Mouse (Mus musculus): ENCODE results near the gene Ghr.

The Ghr gene

DNA sequence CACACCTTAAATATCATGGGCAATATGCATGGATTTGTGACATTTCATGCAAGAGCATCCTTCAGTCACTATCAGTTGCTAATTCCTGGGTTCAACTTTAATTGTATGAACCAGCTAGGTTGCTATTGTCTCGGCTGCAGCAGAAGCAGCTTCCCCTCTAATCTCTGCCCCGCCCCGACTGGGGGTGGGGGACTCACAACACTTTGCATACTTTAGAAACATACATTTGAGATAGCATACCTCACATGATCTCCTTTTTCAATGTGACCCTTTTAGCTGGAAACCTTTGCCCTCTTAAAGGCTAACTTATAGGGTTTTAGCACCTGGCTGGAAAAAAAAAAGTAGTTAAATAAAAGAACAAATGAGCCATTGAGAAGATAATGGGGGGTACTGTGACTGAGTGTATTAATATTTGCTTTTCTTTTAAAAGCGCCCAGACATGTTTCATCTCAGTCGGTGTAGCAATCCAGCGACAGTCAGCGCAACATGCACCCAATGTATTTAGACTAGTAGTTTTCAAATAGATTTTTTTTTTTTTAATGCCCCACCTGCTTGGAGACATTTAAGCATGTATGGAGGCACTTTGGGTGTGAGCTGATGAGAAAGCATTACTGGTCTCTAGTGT, 137.9 kb downstream of the Ghr start:
- no peak for DNase-seq (ENCODE audit: low spot score)

DNA sequence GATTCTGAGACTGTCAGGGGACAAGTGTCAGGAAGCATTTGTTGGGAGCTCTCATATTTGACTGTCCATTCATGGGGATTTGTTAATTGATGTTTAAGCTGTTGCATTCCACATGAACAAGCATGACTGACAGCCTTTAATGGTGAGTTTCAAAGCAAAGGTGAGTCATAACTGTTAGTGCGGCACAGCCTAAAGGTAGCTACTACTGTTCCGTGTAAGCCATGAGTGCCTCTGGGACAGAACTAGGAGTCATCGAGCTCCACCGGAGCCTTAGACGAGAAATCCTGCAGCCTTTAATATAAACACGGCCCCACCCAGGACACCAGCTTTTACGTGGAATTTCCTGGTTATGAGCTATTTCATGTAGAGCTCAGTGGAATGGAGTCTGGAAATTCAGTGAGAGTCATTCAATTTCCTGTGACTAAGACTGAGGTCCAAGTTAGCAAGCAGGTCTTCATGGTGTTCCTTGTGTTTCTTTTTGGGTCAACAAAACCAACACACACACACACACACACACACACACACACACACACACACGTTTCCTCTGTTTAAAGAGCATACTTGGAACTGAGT, 138.8 kb downstream of the Ghr start:
- DNase-seq (ENCODE audit: low spot score): no peak

DNA sequence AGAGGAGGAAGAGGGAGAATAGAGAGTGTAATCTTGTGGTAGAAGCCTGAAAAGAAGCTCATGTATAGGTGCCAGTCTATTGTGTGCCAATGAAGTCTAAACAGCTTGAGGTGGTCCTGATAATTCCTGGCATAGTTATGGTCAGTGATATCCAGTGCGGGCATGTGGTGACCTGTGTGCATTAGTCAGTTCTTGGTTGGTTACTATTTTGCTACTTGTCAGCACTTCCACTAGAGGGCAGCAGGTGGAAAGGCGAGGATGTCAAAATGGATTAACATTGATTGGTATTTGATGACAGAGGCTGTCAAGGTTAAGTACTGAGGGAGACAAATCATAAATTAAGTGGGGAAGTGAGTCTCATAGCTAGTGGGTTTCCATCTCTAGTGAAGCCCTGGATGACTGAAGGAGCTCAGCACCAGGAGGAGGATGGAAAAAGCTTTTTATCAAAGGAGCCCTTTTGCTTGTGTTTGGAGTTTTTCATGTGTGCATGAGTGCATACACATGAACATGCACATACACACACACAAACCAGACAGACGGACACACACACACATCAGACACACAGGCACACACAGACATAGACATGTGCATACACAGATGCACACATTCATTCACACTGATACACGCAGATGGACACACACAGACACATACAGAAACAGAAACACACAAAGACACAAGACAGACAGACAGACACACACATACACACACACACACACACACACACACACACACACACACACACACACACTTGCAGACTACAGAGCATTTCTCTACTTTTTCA, 141.6 kb downstream of the Ghr start:
- no peak for DNase-seq (ENCODE audit: low spot score)

DNA sequence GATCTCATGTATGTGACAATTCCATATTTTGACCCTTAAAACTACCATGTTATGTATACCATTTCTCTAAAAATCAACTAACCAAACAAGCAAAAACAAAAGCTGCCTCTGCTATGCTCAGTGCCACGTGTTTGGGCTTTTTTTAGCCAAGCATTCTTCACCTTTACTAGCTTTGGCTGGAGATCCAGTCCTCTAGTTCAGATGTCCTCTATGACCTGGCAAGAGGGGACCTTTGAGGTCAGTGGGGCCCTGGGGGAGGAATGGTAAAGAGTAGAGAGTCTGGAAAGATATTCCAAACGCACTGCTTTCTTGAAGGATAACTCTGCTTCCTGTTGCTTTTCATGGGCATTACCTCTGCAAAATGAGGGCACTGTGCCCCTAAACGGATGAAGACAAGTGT, 145.9 kb downstream of the Ghr start:
- no peak for DNase-seq (ENCODE audit: low spot score)

DNA sequence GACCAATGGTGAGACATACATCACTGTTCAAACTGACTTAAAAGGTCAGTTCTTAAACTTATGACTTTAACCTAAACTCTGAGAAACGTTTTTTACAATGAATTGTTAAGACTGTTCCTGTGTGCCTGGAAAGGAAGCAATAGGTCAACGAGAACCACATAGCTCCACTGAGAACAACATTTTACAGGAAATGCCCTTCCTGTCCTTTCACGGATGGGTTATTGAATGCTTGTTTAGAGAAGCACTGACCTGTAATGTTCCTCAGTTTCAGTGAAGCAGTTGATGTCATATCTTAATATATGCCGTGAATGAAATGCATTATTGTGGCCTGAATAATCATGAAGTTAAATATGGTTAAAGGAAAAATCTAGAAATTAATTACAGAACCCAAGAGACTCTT, 147.7 kb downstream of the Ghr start:
- DNase-seq (ENCODE audit: low spot score): no peak

DNA sequence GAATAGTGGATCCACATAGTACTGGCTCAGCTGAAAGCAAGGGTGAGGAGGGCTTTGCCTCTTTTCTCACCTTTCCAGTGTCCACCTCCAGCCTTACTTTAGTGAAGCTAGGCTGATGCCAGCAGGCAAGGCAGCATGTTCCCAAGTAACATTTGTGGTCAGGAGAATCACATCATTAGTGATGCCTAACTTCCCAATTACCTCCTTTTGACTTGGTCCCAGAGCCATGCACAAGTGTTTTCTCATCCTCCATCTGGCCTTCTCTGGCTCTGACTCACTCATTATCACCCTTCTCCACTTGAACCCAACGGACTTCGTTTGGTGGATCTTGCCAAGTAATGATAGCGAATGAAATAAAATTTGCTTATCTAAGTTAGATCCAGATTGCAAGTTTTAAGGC, 148.8 kb downstream of the Ghr start:
- DNase-seq (ENCODE audit: low spot score): no peak

DNA sequence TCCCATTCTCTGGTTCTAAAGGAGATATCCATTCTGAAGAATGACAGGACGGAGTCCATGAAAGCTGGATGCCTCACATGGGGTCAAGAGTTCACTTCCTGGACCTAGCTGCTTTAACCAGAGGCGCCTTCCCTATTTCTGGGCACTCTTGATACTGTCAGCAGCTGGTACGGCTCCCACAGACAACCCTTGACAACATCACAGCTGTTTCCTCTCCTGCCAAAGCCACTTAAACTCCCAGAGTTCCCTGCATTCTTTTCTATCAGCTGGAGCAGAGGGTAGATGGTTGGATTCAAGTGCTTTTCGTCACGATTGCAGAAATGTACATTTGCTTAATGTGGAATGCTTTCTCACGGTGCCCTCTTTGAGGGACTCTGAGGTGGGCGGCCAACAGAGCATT, 150.0 kb downstream of the Ghr start:
- no peak for DNase-seq (ENCODE audit: low spot score)

DNA sequence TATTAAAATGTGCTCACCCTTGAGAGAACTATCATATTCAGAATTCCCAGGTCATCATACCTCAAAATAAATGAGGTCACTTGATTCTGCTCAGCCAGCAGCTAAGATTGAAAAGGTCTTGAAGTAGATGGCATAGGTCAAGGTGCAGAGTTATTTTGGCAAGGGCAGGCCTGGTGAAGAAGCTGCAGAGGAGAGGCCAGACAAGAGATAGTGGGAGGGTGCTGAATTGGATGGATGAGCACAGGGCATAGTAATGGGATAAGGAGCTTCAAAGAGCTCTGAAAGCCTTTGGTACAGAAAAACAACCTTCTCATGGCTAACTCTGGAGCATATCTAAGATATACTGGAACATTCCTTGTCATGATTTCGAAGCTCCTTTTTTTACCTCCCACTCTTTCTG, 150.5 kb downstream of the Ghr start:
- no peak for DNase-seq (ENCODE audit: low spot score)

DNA sequence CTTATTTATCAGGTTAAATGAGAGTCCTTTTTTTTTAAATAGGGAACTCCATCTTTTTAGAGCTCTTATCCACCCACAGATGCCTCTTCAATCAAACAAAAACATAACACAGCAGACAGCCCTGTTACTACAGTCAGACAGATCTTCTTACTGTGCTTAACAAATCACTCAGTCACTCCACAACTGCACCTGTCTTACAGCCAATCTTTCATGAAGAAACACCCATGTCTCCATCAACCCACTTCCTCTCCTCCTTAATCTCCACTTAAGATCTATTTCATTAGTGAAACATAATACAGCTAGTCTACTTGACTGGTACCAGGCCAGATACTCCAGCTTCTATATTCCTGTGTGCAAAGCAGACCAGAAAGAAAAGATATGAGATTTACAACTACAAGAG, 153.9 kb downstream of the Ghr start:
- DNase-seq (ENCODE audit: low spot score): no peak

DNA sequence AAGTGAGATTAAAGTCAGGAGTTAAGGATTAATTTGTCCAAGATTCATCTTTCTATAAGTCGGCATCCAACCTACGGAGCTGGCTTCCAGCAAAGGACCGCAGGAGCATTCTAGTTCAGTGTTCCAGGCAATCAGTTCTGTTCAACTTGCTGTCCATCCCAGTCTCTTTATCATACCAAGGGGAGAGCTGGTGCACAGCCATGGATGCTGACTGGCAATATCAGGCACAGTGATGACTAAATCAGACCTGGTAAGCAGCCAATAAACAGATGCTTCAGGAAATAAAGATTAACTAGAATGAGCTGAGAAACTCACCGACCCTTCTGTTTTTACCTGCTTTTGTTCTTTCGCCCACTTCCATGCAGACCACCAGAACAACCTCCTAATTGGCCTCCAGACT, 154.3 kb downstream of the Ghr start:
- DNase-seq (ENCODE audit: low spot score): no peak

DNA sequence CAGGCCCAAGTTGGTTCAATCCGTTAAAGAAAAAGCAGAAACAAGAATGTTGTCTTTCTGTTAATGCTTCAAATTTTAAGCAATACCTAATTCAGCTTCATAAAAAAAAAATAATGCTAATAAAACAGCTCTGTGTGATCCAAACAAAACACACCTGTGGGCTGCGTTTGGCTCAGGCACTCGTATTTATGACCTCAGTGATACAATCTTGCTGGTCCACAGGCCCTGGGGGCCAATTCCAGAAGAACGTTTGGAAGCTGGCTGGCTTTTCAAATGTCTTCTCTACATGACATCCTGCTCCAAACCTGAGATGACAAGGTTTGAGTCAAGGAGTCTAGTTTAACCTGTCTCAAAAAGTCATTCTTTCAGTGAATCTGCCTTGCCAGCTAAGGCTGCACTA, 156.9 kb downstream of the Ghr start:
- DNase-seq (ENCODE audit: low spot score): no peak

DNA sequence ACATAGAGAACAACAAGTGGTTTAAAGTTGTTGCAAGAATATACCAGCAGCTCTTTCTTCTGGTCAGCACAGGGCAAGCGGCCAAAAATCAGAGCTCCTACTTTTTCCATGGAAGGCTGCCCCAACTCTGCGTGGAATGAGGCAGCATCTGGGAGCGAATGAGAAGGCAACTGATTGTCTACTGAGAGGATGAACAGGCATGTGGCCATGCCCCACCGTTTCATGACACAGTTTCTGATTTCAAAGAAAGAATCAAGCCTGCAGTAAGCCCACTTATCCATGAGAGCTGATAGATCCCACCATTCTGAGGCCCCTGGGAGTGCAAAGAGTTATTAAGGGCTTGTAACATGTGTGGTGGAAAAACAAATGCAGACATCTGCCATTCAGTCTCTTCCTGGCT, 160.1 kb downstream of the Ghr start:
- DNase-seq (ENCODE audit: low spot score): no peak

DNA sequence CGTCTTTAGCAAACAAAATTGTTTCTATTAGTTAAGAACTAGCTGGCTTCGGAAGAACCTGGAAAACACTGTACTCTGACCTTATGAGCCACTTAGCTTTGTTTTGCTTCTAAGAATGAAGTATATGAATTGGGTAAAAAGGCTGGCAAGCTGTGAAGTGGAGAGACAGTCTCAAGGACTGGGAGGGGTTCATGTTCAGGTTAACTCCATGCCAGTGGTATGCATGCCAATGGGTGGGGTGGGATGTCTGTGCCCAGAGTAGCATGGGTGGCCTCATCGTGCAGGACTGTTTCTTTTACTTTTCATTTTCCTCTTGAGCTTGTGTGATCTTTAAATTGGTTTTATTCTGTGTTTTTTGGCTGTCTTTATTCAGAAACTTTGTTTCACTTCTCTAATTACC, 165.6 kb downstream of the Ghr start:
- no peak for DNase-seq (ENCODE audit: low spot score)

DNA sequence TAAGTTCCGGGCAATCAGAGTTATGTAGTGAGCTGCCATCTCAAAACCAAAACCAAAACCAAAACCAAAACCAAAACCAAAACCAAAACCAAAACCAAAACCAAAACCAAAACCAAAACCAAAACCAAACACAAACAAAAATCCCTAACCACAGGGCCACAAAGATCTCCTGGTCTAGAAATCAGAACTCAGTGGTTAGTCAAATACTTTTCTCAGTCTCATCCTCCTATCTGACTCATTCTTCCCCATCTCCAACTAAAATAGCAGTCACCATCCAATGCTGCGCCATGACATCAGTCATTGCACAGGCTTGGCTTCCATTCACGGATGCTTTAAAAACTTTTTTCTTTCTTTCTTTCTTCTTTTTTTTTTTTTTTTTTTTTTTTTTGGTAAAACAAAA, 170.2 kb downstream of the Ghr start:
- DNase-seq (ENCODE audit: low spot score): no peak

DNA sequence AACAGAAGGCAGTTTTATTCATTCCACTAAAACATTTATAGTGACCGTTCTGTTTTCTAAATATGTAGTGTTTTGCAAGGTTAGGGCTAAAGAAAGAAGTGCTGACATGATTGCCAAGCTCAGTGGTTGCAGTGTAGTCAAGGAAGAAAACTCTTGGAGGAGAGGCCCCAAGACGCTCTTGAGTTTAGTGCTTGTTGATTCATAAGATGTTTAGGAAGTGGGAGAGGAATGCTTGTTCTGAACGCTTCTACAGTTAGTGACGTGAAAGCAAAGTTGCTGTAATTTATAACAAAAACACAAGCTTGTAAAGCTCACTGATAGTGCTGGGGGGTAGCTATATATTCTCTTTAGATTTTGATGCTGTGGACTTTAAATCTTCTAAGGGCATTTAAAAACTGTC, 174.8 kb downstream of the Ghr start:
- no peak for DNase-seq (ENCODE audit: low spot score)

DNA sequence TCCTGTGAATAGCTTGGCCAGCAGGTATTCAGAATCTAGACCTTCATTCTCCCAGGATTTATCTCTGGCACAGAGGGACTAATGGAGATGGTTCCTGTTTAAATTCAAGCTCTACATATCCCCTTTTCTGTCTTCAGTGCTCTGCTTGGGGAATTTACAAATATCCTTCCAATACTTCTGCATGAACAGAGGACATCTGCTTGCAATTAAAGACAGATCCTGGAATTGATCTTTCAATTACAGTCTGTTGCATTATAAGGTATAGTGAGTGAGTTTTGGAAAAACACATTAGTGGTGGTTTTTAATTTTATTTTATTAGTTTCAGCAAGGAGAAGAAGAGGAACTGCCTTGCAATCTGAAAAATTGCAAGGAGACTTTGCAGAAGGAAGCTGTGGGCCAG, 184.1 kb downstream of the Ghr start:
- no peak for DNase-seq (ENCODE audit: low spot score)

DNA sequence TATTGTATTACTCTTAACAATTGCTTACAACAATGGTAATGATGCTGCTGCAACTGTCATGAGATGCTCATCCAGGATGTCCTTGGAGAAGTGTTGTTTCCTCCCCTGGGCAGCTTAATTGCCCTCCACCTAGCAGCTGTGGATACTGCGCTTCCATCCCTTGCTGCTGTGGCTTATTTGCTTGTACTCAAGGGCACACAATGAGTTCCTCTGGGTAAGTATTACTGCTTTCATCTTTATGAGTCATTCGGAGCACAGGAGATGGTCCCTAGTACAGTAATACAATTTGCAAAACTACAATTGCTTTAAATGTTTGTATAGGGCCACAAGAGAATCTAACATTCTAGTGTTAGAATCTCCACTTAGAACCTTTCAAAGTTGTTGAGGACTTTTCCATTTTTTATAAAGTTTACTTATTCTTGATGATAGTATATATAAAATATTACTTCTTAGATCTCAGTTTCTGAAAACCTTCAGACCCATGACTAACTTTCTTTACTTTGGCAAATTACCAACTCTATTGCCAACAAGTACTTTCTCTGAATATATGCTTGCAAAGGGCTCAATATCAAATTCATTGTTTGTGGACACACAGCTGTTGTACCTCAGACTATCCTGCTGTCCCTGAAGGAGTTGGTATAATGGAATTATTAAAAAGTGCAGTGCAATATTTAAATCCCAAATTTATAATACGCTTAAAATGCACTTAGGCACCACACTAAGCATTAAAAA, 185.8 kb downstream of the Ghr start:
- no peak for DNase-seq (ENCODE audit: low spot score)

DNA sequence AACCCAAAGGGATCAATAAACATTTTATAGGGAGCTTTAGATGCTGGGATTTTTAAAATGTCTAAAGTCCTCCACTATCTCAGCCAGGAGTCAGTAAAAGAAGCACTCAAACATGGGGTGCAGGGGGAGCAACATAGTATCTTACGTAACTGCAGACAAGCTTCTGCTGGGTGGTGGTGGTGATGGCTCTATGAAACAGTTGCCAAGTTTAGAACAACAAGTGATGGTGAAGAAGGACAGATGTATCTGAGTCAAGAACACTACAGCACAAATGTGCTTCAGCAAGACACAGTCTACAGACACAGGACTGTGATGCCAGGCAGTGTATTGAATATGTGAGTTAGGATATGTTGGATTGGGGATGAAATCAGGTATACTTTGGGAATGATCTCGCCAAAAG, 187.1 kb downstream of the Ghr start:
- no peak for DNase-seq (ENCODE audit: low spot score)

DNA sequence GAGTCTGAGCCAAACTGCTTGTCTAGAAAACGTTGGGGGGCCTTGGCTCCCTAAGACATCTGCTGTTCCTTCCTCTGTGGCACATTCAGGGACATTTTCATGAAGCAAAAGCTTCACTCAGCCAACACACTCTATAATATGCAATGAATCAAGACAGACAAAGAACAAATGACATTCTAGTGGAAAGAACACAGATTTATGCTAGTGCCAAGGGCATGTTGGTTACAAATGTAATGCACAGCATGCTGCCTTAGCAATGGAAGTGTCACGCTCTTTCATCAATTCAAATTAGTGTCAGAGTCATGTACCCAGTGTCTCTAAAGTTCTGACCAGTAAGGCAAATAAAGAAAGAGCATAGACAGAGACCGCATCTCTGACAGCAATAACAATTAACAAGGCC, 187.6 kb downstream of the Ghr start:
- DNase-seq (ENCODE audit: low spot score): no peak

DNA sequence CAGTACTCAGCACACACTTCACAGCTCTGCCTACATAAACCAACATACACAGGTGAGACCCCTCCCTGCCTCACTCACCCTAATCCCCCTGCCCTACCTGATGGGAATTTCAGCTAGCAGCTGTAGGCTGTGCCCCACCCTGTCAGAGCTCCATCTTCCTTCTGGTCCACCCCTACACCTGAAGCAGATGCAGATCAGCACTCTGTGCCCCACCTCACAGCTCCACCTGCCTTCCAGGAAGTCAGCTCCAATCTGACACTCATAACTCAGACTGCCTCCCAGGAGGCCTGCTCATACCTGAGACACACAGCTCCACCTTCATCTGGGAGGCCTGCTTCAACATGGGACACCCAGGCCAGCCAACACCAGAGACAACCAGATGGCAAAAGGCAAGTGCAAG, 192.6 kb downstream of the Ghr start:
- no peak for DNase-seq (ENCODE audit: low spot score)

DNA sequence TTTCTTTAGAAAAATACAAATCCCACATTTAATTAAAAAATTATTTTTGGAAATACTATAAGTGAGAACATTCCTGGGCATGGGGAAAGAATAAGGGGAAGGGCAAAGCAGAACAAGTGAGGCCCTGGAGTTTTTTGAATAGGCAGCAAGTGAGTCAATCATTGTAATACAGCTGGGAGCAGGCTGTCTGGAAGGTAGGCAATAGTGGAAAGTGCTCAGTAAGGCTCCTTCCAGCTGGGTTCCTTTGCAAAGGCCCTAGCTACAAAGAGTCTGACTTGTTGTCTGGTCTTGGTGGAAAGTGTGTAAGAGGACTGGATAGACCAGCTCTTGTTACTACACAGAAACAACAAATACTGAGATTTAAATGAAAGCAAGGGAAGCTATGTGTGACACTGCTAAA, 194.3 kb downstream of the Ghr start:
- no peak for DNase-seq (ENCODE audit: low spot score)

DNA sequence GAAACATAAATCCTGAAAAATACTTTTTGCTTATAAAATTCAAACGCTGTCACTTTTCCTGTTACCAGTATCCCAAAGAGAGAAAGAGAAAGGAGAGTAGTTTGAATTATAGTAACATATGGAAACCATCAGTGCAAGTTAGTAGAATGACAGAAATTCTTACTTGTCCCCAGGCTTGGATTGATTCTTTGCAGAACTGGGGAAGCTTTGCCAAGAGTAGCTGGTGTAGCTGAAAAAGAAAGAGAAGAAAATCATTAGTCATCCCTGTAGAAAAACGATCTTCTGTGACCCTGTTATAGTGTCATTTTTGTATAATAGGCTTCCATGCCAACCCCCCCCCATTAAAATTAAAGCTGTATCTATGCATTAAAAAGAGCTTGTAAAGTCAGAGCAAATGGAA, 194.8 kb downstream of the Ghr start:
- no peak for DNase-seq (ENCODE audit: low spot score)

DNA sequence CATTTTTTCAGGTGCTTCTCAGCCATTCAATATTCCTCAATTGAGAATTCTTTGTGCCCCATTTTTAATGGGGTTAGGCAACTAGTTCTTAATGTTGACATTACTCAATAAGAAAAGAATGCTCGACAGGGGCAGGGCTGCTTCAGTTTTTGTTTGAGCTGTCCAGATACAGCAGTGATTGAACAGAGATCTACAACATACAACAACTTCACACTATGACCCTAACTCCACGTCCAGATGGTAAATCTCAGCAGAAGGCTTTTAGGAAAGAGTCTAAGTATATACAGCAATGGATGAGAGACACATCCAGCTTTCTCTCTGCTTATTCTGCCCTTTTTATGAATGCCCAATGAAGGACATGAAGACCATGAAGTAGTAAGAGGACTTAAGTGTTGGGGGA, 199.5 kb downstream of the Ghr start:
- no peak for DNase-seq (ENCODE audit: low spot score)

All from ovary, postnatal 10 days (tissue).